Mouse (Mus musculus) forebrain, embryonic 14.5 days (tissue): ENCODE results near the gene Elmod2. TPM values are rescaled to one million over a fixed set of nuclear protein-coding genes. Genes with fewer than 3 reads are reported as not detected.

Experiments used
- ATAC-seq: fragments of 200-750 bp; cut with Nextera tagmentation; 2 replicates; pipeline ENCODE4 v1.8.0; 2017; ENCODE audit warnings: mild to moderate bottlenecking, moderate library complexity
- DNase-seq: peaks from one replicate; pipeline ENCODE4 v3.0.0-alpha.2; 2015; ENCODE audit warnings: low spot score
- H3K27ac ChIP-seq: fragments of 300-500 bp; sonication (generic); 2 replicates; pipeline ENCODE4 v1.5.1; 2014; ENCODE audit warnings: low read depth, mild to moderate bottlenecking, control low read depth, low read length, moderate library complexity
- H3K27me3 ChIP-seq: fragments of 300-500 bp; sonication (generic); replicated peaks from 2 replicates; pipeline ENCODE4 v1.6.1; 2014; ENCODE audit warnings: low read length, control low read depth, mixed read lengths; ENCODE audit not compliant: control insufficient read depth, insufficient read depth
- H3K36me3 ChIP-seq: fragments of 300-500 bp; sonication (generic); 2 replicates; pipeline ENCODE4 v1.6.1; 2014; ENCODE audit warnings: low read length, control low read depth; ENCODE audit not compliant: control insufficient read depth, insufficient read depth
- H3K4me1 ChIP-seq: fragments of 300-500 bp; sonication (generic); 2 replicates; pipeline ENCODE4 v1.6.1; 2014; ENCODE audit warnings: antibody characterized with exemption, low read length, control low read depth; ENCODE audit not compliant: control insufficient read depth, insufficient read depth
- H3K4me2 ChIP-seq: fragments of 300-500 bp; sonication (generic); 2 replicates; pipeline ENCODE4 v1.6.1; 2014; ENCODE audit warnings: mild to moderate bottlenecking, control low read depth, low read length
- H3K4me3 ChIP-seq: fragments of 300-500 bp; sonication (generic); 2 replicates; pipeline ENCODE4 v1.5.1; 2014; ENCODE audit warnings: low read depth, low read length, control low read depth
- H3K9ac ChIP-seq: fragments of 300-500 bp; sonication (generic); 2 replicates; pipeline ENCODE4 v1.6.1; 2014; ENCODE audit warnings: mild to moderate bottlenecking, low read length, control low read depth, moderate library complexity
- H3K9me3 ChIP-seq: fragments of 300-500 bp; sonication (generic); replicated peaks from 2 replicates; pipeline ENCODE4 v1.6.1; 2016; ENCODE audit warnings: low read length, control low read depth, mixed read lengths; ENCODE audit not compliant: control insufficient read depth
- WGBS: fragments of 180-500 bp; shearing (Covaris S2); extraction: QIAGEN DNeasy Blood & Tissue Kit; methylation state at CpG from one replicate; pipeline ENCODE4 v1.1.7; 2014; 5-methylcytosine and 5-hydroxymethylcytosine counted together
- polyA plus RNA-seq: library from polyadenylated mRNA; unstranded; fragments of >200 nt; fragmentation: Nextera tagmentation; extraction: Ambion mirVana; gene quantifications from 2 replicates; pipeline ENCODE4 v1.2.1, GENCODE M21; 2014

Elmod2 gene
- polyA plus RNA-seq, result 24.9 and 29.6 TPM in 2 replicates

- under 1% methylated on average over 84 of the region's 85 CpGs for WGBS
- peak; percentile 99 for DNase-seq
- Histone ChIP-seq H3K4me1 (no peaks in the 10 kb centered on the region), H3K9ac (peak within 1 kb of the TSS; percentile 83), H3K4me3 (peak within 1 kb of the TSS; percentile 91), H3K9me3 (no peaks in the 10 kb centered on the region), H3K4me2 (peak within 1 kb of the TSS; percentile 79), H3K27ac (peak within 1 kb of the TSS; percentile 86), H3K27me3 (no peaks in the 10 kb centered on the region), H3K36me3 (peaks cover 23% of the 10 kb centered on the region)
- peak; percentile 98 for ATAC-seq
Observed at GRCm38 (mm10) chr8:83331899-83332697, at the start of gene Elmod2. Elmod2 (minus strand) TSS chr8:83332486.

GRCm38 (mm10) chr8:83381016-83381415 is 48.7 kb upstream of the Elmod2 start:
- Histone ChIP-seq H3K27ac (no peak overlapping the region), H3K4me1 (no peaks in the 10 kb centered on the region), H3K9me3 (no peaks in the 10 kb centered on the region), H3K4me2 (no peak overlapping the region), H3K4me3 (no peak overlapping the region), H3K27me3 (no peaks in the 10 kb centered on the region), H3K9ac (no peak overlapping the region), H3K36me3 (no peaks in the 10 kb centered on the region)
- DNase-seq (no peak), ATAC-seq (no peak)
- 79% methylated on average over 2 of the region's 2 CpGs for WGBS

- Histone ChIP-seq H3K9me3 (no peaks in the 10 kb centered on the region), H3K9ac (no peak overlapping the region), H3K4me1 (no peaks in the 10 kb centered on the region), H3K27me3 (no peaks in the 10 kb centered on the region), H3K27ac (no peak overlapping the region), H3K4me3 (no peak overlapping the region), H3K4me2 (no peak overlapping the region), H3K36me3 (no peaks in the 10 kb centered on the region)
- no peak for DNase-seq
- WGBS, result 77% methylated on average over 4 of the region's 4 CpGs
- no peak for ATAC-seq
Observed at GRCm38 (mm10) chr8:83380141-83380540, 47.9 kb upstream of the Elmod2 start.

GRCm38 (mm10) chr8:83377231-83377630 is 44.9 kb upstream of the Elmod2 start:
- DNase-seq (no peak), ATAC-seq (no peak)
- no peak overlapping the region for H3K9ac ChIP-seq
- H3K4me1 ChIP-seq, result no peaks in the 10 kb centered on the region
- no peaks in the 10 kb centered on the region for H3K27me3 ChIP-seq
- no peak overlapping the region for H3K4me3 ChIP-seq
- H3K9me3 ChIP-seq, result no peaks in the 10 kb centered on the region
- no peak overlapping the region for H3K27ac ChIP-seq
- H3K4me2 ChIP-seq, result no peak overlapping the region
- no peaks in the 10 kb centered on the region for H3K36me3 ChIP-seq

- Histone ChIP-seq H3K27me3 (no peaks in the 10 kb centered on the region), H3K27ac (no peak overlapping the region), H3K4me3 (no peak overlapping the region), H3K4me1 (no peaks in the 10 kb centered on the region), H3K9ac (no peak overlapping the region), H3K4me2 (no peak overlapping the region), H3K36me3 (no peaks in the 10 kb centered on the region), H3K9me3 (no peaks in the 10 kb centered on the region)
- 72% methylated on average over 7 of the region's 7 CpGs for WGBS
- DNase-seq, result no peak
- ATAC-seq, result no peak
Observed at GRCm38 (mm10) chr8:83363156-83363769, 31.0 kb upstream of the Elmod2 start.

- Histone ChIP-seq H3K27me3 (no peaks in the 10 kb centered on the region), H3K27ac (no peak overlapping the region), H3K4me3 (no peak overlapping the region), H3K9me3 (no peaks in the 10 kb centered on the region), H3K4me1 (no peaks in the 10 kb centered on the region), H3K9ac (no peak overlapping the region), H3K4me2 (no peak overlapping the region), H3K36me3 (no peaks in the 10 kb centered on the region)
- 97% methylated on average over 2 of the region's 2 CpGs for WGBS
- no peak for ATAC-seq
- DNase-seq, result no peak
Observed at GRCm38 (mm10) chr8:83351315-83351714, 19.0 kb upstream of the Elmod2 start.

GRCm38 (mm10) chr8:83348263-83348662 is 16.0 kb upstream of the Elmod2 start, which contains the start of gene Mgat4d:
Mgat4d (plus strand) TSS chr8:83348471.
- no peak for DNase-seq
- no peaks in the 10 kb centered on the region for H3K9me3 ChIP-seq
- no peak within 1 kb of the TSS for H3K27ac ChIP-seq
- H3K4me1 ChIP-seq, result no peaks in the 10 kb centered on the region
- no peak within 1 kb of the TSS for H3K4me3 ChIP-seq
- no peaks in the 10 kb centered on the region for H3K27me3 ChIP-seq
- ATAC-seq, result no peak
- WGBS, result 90% methylated on average over 18 of the region's 18 CpGs
- H3K9ac ChIP-seq, result no peak within 1 kb of the TSS
- H3K4me2 ChIP-seq, result no peak within 1 kb of the TSS
- no peaks in the 10 kb centered on the region for H3K36me3 ChIP-seq

- ATAC-seq, result no peak
- Histone ChIP-seq H3K36me3 (no peaks in the 10 kb centered on the region), H3K9ac (no peak overlapping the region), H3K9me3 (no peaks in the 10 kb centered on the region), H3K27ac (no peak overlapping the region), H3K4me3 (no peak overlapping the region), H3K27me3 (no peaks in the 10 kb centered on the region), H3K4me1 (no peaks in the 10 kb centered on the region), H3K4me2 (no peak overlapping the region)
- DNase-seq, result peak; percentile 79
Observed at GRCm38 (mm10) chr8:83342693-83343092, 10.4 kb upstream of the Elmod2 start.

- H3K27ac ChIP-seq, result no peak overlapping the region
- H3K9me3 ChIP-seq, result no peaks in the 10 kb centered on the region
- H3K4me3 ChIP-seq, result no peak overlapping the region
- no peaks in the 10 kb centered on the region for H3K36me3 ChIP-seq
- no peaks in the 10 kb centered on the region for H3K27me3 ChIP-seq
- H3K4me2 ChIP-seq, result no peak overlapping the region
- ATAC-seq (no peak), DNase-seq (no peak)
- no peak overlapping the region for H3K9ac ChIP-seq
- H3K4me1 ChIP-seq, result no peaks in the 10 kb centered on the region
- 87% methylated on average over 3 of the region's 3 CpGs for WGBS
Observed at GRCm38 (mm10) chr8:83342076-83342475, 9.8 kb upstream of the Elmod2 start.
